Mouse (Mus musculus) liver, adult 2 months (tissue): ENCODE data around the gene Abhd5.

Experiments
- CTCF ChIP-seq: fragments of 200-500 bp; IDR thresholded peaks from 2 replicates; pipeline ENCODE4 v1.5.1; 2011; ENCODE audit warnings: low read depth, low read length, control low read depth
- POLR2A ChIP-seq: fragments of 200-500 bp; IDR thresholded peaks from 2 replicates; pipeline ENCODE4 v1.6.1; 2011; ENCODE audit warnings: low read length, control low read depth; ENCODE audit not compliant: insufficient read depth; ENCODE audit errors: extremely low read depth

DNA sequence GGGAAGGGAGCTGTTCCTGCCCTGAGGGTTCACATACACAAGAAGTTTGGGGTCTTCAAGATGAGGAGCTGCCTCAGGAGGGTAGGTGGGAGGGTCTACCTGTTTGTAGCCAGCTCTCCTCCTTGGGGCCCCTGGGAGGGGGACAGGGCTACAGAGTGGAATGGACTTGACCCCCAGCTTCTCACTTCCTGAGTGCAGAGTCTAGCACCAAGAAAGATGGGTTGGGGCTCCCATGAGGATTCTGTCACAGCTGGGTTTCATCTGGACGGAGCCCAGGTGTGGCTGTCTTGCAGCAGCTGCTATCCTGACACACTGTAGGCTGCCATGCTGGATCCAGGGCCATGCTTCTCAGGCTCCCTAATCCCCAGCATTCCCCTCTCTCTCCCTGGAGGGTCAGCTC, 78.3 kb downstream of the Abhd5 start:
- TF ChIP-seq POLR2A, result no peak
- TF ChIP-seq CTCF, result no peak
